Mouse (Mus musculus): ENCODE data around the gene Usb1. TPM values are rescaled to one million over a fixed set of nuclear protein-coding genes. Genes with fewer than 3 reads are reported as not detected.

Usb1 gene
- polyA plus RNA-seq (2014; fragmentation: Nextera tagmentation; extraction: Ambion mirVana): 37.0 and 43.0 TPM in 2 replicates

DNA sequence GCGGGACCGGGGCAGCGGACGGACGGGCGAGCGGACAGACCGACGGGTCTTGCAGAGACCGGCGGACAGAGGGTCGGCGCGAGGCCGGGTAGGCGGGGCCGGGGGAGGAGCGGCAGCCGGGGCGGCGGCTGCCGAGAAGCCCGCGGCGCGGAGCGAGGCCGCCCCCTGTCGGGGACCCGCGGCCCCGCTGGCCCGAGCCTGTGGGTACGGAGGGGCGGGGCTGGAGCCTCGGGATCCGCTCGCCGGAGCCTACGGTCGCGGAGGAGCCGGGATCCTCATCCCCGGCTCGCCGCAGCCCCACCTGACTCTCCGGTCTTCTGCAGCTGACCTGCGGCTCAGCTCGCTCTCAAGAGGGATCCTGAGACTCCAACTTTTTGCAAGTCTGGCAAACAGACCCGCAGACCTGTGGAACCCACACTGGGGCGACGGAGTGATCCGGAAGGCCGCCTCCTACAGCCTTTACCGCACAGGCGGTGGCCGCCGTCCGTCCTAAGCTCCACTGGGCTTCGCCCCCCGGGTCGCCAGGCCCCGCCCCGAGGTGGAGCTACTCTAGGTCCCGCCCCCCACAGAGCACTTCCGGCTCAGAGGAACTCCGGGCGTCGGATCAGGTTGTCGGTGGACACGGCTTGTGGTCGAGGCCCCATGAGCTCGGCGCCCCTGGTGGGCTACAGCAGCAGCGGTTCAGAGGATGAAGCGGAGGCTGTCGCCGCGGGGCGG, at the start of gene Usb1, which contains the start of gene Zfp319:
Gene Usb1, plus strand, starts transcription at position 565 of the 717 bp plus-strand sequence.
Gene Zfp319, minus strand, starts transcription at position 231 of the 717 bp plus-strand sequence.
- Histone ChIP-seq H3K4me2 (ENCODE audit: low read depth, severe bottlenecking) (peak within 1 kb of the TSS; percentile 79), H3K9ac (ENCODE audit: low read length) (peak within 1 kb of the TSS; percentile 89), H3K27me3 (ENCODE audit: control insufficient read depth, insufficient read depth, low read length) (no peaks in the 10 kb centered on the region), H3K27ac (replicated peaks; ENCODE audit: low read depth, low read length) (peak within 1 kb of the TSS; percentile 90), H3K4me1 (ENCODE audit: control insufficient read depth, insufficient read depth, low read length) (peaks cover 9% of the 10 kb centered on the region), H3K9me3 (ENCODE audit: control insufficient read depth, low read length) (no peaks in the 10 kb centered on the region), H3K36me3 (ENCODE audit: control insufficient read depth, insufficient read depth, low read length) (peaks cover 22% of the 10 kb centered on the region), H3K4me3 (ENCODE audit: low read depth, low read length) (peak within 1 kb of the TSS; percentile 86)
- DNase-seq (ENCODE audit: low spot score) (peak; percentile 97), ATAC-seq (ENCODE audit: insufficient number of reproducible peaks, low FRiP score, low TSS enrichment, low read depth) (peak; percentile 94)
- under 1% methylated on average over 67 of the region's 80 CpGs for WGBS

DNA sequence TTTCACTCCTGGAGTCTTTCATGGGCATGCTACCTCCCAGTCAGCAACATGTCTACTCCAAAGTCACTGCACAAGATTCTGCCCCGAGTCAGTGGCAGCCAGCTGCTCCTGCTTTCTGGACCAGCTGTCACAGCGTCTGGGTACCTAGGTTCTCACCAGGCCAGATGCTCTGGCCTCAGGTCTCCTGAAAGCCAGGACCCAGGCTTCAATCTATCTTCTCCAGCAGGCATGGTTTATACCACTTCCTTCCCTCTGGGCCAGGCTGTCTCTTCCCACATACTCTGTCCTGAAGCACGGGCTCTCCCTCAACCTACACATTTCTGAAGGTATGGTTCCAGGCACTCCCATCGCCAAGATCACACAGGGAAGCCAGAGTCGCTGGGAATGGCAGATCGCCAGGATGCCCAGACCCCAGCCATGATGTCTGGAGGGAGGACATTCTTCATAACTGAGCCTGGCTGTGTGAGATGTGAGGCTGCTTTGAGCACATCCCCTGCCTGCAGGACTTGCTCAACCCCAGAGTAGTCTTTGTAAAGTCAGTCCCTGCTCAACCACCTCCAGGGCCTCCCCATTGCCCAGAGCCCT, 42.9 kb upstream of the Usb1 start:
- Histone ChIP-seq H3K9ac (ENCODE audit: low read length) (no peak overlapping the region), H3K4me2 (ENCODE audit: low read depth, severe bottlenecking) (no peak overlapping the region), H3K4me1 (ENCODE audit: control insufficient read depth, insufficient read depth, low read length) (no peaks in the 10 kb centered on the region), H3K9me3 (ENCODE audit: control insufficient read depth, low read length) (no peaks in the 10 kb centered on the region), H3K27ac (replicated peaks; ENCODE audit: low read depth, low read length) (no peak overlapping the region), H3K4me3 (ENCODE audit: low read depth, low read length) (no peak overlapping the region), H3K27me3 (ENCODE audit: control insufficient read depth, insufficient read depth, low read length) (no peaks in the 10 kb centered on the region), H3K36me3 (ENCODE audit: control insufficient read depth, insufficient read depth, low read length) (no peaks in the 10 kb centered on the region)
- WGBS: 75% methylated on average over 6 of the region's 6 CpGs
- DNase-seq (ENCODE audit: low spot score) (no peak), ATAC-seq (ENCODE audit: insufficient number of reproducible peaks, low FRiP score, low TSS enrichment, low read depth) (no peak)

DNA sequence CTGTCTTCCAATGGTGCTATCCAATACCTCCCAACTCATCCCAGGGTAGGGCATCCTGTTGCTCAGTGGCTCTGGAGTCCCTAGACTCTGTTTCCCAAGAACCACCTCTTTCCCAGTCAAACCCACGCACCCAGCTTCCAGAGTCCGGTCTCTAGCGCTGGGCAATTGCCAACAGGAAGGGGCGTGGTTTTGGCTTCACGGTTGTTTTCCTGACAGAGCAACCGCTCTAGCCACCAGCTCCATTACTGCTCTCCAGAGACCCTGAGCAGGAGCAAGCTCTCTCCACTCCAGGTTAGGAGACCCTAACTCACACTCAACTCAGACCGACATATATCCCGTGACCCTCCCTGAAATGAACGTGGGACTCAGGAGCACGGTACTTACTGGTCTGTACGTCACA, 38.9 kb upstream of the Usb1 start:
- Histone ChIP-seq H3K4me3 (ENCODE audit: low read depth, low read length) (no peak overlapping the region), H3K4me2 (ENCODE audit: low read depth, severe bottlenecking) (no peak overlapping the region), H3K36me3 (ENCODE audit: control insufficient read depth, insufficient read depth, low read length) (no peaks in the 10 kb centered on the region), H3K4me1 (ENCODE audit: control insufficient read depth, insufficient read depth, low read length) (no peaks in the 10 kb centered on the region), H3K27ac (replicated peaks; ENCODE audit: low read depth, low read length) (no peak overlapping the region), H3K27me3 (ENCODE audit: control insufficient read depth, insufficient read depth, low read length) (no peaks in the 10 kb centered on the region), H3K9ac (ENCODE audit: low read length) (no peak overlapping the region), H3K9me3 (ENCODE audit: control insufficient read depth, low read length) (no peaks in the 10 kb centered on the region)
- ATAC-seq (ENCODE audit: insufficient number of reproducible peaks, low FRiP score, low TSS enrichment, low read depth) (no peak), DNase-seq (ENCODE audit: low spot score) (no peak)
- 81% methylated on average over 11 of the region's 11 CpGs for WGBS

DNA sequence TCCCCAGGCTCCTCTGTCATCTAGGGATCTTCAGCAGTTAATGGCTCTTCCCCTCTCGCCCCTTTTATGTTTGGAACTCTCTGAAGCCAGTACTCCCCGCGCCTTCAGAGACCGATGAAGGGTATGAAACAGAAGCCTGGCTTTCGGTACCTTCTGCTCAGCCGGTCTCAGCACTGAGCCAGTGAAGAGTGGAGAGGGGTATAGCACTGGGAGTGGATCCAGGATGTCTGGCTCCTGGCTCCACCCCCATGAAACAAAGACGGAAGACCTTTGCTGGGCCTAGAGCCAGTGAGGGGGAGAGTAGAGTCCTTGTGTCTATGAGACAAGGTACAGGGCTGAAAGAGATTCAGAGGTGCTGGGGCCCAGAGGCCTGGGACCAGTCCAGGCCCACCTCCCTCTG, 38.2 kb upstream of the Usb1 start:
- Histone ChIP-seq H3K4me2 (ENCODE audit: low read depth, severe bottlenecking) (no peak overlapping the region), H3K27ac (replicated peaks; ENCODE audit: low read depth, low read length) (no peak overlapping the region), H3K4me1 (ENCODE audit: control insufficient read depth, insufficient read depth, low read length) (no peaks in the 10 kb centered on the region), H3K36me3 (ENCODE audit: control insufficient read depth, insufficient read depth, low read length) (no peaks in the 10 kb centered on the region), H3K9me3 (ENCODE audit: control insufficient read depth, low read length) (no peaks in the 10 kb centered on the region), H3K4me3 (ENCODE audit: low read depth, low read length) (no peak overlapping the region), H3K27me3 (ENCODE audit: control insufficient read depth, insufficient read depth, low read length) (no peaks in the 10 kb centered on the region), H3K9ac (ENCODE audit: low read length) (no peak overlapping the region)
- DNase-seq (ENCODE audit: low spot score) (no peak), ATAC-seq (ENCODE audit: insufficient number of reproducible peaks, low FRiP score, low TSS enrichment, low read depth) (no peak)
- WGBS: 79% methylated on average over 7 of the region's 7 CpGs

DNA sequence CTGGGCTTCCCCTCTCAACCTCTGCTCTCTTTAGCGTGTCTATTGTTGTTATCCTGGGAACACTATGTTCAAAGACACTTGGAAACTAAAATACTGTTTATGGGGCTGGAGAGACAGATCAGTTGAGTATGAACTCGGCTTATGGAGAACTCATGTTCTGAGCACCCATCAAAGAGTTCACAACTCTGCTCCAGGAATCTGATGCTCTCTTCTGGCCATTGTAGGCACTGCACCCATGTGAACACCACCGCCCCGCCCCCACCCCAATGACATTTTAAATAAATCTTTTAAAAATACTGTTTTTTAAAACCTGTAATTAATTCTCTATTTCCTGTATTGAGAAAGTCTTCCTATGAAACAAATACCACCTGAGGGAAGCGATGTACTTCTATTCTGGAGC, 29.7 kb upstream of the Usb1 start:
- Histone ChIP-seq H3K4me3 (ENCODE audit: low read depth, low read length) (no peak overlapping the region), H3K4me1 (ENCODE audit: control insufficient read depth, insufficient read depth, low read length) (no peaks in the 10 kb centered on the region), H3K9ac (ENCODE audit: low read length) (no peak overlapping the region), H3K36me3 (ENCODE audit: control insufficient read depth, insufficient read depth, low read length) (no peaks in the 10 kb centered on the region), H3K27me3 (ENCODE audit: control insufficient read depth, insufficient read depth, low read length) (no peaks in the 10 kb centered on the region), H3K4me2 (ENCODE audit: low read depth, severe bottlenecking) (no peak overlapping the region), H3K9me3 (ENCODE audit: control insufficient read depth, low read length) (no peaks in the 10 kb centered on the region), H3K27ac (replicated peaks; ENCODE audit: low read depth, low read length) (no peak overlapping the region)
- WGBS: 18% methylated on average over 5 of the region's 5 CpGs
- ATAC-seq (ENCODE audit: insufficient number of reproducible peaks, low FRiP score, low TSS enrichment, low read depth) (no peak), DNase-seq (ENCODE audit: low spot score) (peak; percentile 39)

DNA sequence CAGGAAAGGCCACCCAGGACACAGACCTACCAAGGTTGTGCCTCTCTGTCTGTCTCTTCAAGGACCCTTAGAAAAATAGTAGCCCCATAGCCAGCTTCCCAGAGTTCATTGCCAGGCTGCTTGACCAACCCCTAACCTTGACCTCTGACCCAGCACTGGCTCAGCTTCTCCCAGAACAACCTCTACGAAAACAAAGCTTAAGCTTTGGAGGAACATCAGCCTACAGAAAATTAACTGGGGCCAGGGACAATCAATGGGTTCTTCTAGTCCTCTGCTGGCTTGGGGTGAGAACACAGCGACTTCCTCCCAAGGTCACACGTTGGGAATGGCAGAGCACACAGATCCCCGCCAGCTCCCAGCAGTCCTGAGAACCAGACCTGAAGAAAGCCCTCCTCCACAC, 26.6 kb upstream of the Usb1 start:
- H3K27ac ChIP-seq (replicated peaks; ENCODE audit: low read depth, low read length): no peak overlapping the region
- WGBS: 70% methylated on average over 4 of the region's 4 CpGs
- ATAC-seq (ENCODE audit: insufficient number of reproducible peaks, low FRiP score, low TSS enrichment, low read depth): no peak

DNA sequence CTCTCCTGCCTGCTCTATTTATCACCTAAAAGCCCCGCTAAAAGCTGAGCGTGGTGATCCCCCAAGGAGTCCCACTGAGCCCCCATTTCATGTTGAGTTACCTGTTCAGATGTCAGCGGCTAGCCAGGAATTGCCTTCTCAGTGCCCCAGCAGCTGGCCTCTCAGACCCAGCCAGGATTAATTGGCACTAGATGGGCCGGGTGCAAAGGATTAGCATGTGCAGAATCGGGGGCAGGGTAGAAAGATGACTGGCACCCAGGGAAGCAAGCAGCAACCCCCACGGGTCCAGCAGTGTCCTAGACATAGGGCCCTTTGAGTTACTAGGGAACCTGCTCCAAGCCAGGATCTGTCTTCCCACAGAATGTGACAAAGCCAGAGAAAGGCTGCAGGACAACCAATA, 25.7 kb upstream of the Usb1 start, which contains the start of gene Cngb1:
Gene Cngb1, minus strand, starts transcription at position 155 of the 400 bp plus-strand sequence.
- Histone ChIP-seq H3K9me3 (ENCODE audit: control insufficient read depth, low read length) (no peaks in the 10 kb centered on the region), H3K9ac (ENCODE audit: low read length) (no peak within 1 kb of the TSS), H3K27ac (replicated peaks; ENCODE audit: low read depth, low read length) (no peak within 1 kb of the TSS), H3K4me3 (ENCODE audit: low read depth, low read length) (no peak within 1 kb of the TSS), H3K4me1 (ENCODE audit: control insufficient read depth, insufficient read depth, low read length) (no peaks in the 10 kb centered on the region), H3K36me3 (ENCODE audit: control insufficient read depth, insufficient read depth, low read length) (no peaks in the 10 kb centered on the region), H3K27me3 (ENCODE audit: control insufficient read depth, insufficient read depth, low read length) (no peaks in the 10 kb centered on the region), H3K4me2 (ENCODE audit: low read depth, severe bottlenecking) (no peak within 1 kb of the TSS)
- WGBS: 45% methylated on average over 6 of the region's 6 CpGs
- ATAC-seq (ENCODE audit: insufficient number of reproducible peaks, low FRiP score, low TSS enrichment, low read depth) (no peak), DNase-seq (ENCODE audit: low spot score) (no peak)

More for the DNA sequence above, 26.6 kb upstream of the Usb1 start:
- DNase-seq (ENCODE audit: low spot score): no peak
- Histone ChIP-seq H3K9ac (ENCODE audit: low read length) (no peak overlapping the region), H3K27me3 (ENCODE audit: control insufficient read depth, insufficient read depth, low read length) (no peaks in the 10 kb centered on the region), H3K4me1 (ENCODE audit: control insufficient read depth, insufficient read depth, low read length) (no peaks in the 10 kb centered on the region), H3K4me2 (ENCODE audit: low read depth, severe bottlenecking) (no peak overlapping the region), H3K36me3 (ENCODE audit: control insufficient read depth, insufficient read depth, low read length) (no peaks in the 10 kb centered on the region), H3K9me3 (ENCODE audit: control insufficient read depth, low read length) (no peaks in the 10 kb centered on the region), H3K4me3 (ENCODE audit: low read depth, low read length) (no peak overlapping the region)

DNA sequence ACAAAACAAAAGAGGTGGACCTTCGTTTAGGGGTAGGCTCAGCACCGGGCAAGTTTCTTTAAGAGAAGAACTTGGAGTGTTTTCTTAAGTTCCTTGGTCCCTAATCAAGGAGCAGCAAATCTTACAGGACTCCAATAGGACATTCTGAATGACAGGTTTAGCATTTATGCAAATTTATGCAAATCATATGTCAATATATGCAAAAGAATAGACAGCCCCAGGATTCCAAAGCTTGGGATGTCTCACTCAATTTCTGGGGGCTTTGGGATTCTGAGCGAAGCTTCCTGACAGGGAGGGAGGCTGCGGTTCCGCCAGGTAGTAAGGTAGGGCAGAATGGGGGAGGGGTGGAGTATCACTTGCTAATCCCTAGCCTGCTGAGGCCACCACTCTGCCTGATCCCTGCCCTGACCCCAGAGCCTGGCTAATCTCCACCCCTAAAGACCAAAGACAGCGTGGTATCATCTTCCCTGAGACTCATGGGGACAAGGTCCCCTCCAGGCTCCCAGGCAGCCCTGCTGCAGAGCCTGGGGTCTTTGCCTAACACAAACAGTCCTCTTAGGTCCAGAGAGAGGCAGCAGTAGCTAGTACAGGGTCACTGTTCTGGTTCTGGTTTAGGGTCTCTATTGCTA, 21.6 kb upstream of the Usb1 start, which contains the start of gene Tepp:
Gene Tepp, plus strand, starts transcription at position 225 of the 629 bp plus-strand sequence.
- H3K27ac ChIP-seq (replicated peaks; ENCODE audit: low read depth, low read length): no peak within 1 kb of the TSS
- H3K4me1 ChIP-seq (ENCODE audit: control insufficient read depth, insufficient read depth, low read length): no peaks in the 10 kb centered on the region
- no peak within 1 kb of the TSS for H3K4me3 ChIP-seq (ENCODE audit: low read depth, low read length)
- no peak within 1 kb of the TSS for H3K4me2 ChIP-seq (ENCODE audit: low read depth, severe bottlenecking)
- no peaks in the 10 kb centered on the region for H3K9me3 ChIP-seq (ENCODE audit: control insufficient read depth, low read length)
- H3K9ac ChIP-seq (ENCODE audit: low read length): no peak within 1 kb of the TSS
- no peaks in the 10 kb centered on the region for H3K27me3 ChIP-seq (ENCODE audit: control insufficient read depth, insufficient read depth, low read length)
- H3K36me3 ChIP-seq (ENCODE audit: control insufficient read depth, insufficient read depth, low read length): no peaks in the 10 kb centered on the region
- no peak for DNase-seq (ENCODE audit: low spot score)
- no peak for ATAC-seq (ENCODE audit: insufficient number of reproducible peaks, low FRiP score, low TSS enrichment, low read depth)
- WGBS: 31% methylated on average over 6 of the region's 6 CpGs

Measured in limb, embryonic 11.5 days (tissue).